Mouse (Mus musculus): ENCODE measurements around the gene Tmem229b. TPM values are rescaled to one million over a fixed set of nuclear protein-coding genes. Genes with fewer than 3 reads are reported as not detected.
"Not testable (repeated sequence)": the region's sequence is repeated elsewhere in the genome, so short reads cannot be mapped to it uniquely, and the experiment has no call there.

The Tmem229b gene
- total RNA-seq, 2 experiments from 2014 or later = 3.4 to 6.7 TPM

GRCm38 (mm10) chr12:78956405-78956804 lies 51.0 kb downstream of the Tmem229b start:
- DNase-seq = no peak
- intact Hi-C loops (cut with DNase I) = no loop called here

DNA sequence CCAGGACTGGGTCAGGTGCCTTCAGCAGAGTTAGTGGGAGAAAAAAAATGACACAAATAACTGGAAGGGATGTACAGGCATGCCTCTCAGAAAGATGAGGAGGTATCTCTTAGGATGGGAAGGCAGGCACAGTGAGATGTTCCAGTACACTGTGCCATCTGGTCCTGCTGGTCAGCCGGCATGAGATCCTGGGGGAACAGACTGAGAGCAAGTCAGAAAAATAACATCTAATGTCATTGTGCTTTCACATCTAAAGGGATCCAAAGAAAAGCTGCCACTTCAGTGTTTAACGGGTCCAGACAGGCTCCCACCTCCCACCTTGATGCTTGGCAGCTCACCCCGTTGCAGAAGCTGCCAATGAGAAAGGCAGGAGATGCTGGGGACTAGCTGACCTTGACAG lies 54.9 kb downstream of the Tmem229b start:
- intact Hi-C loops (cut with DNase I) = no loop called here
- DNase-seq = no peak

DNA sequence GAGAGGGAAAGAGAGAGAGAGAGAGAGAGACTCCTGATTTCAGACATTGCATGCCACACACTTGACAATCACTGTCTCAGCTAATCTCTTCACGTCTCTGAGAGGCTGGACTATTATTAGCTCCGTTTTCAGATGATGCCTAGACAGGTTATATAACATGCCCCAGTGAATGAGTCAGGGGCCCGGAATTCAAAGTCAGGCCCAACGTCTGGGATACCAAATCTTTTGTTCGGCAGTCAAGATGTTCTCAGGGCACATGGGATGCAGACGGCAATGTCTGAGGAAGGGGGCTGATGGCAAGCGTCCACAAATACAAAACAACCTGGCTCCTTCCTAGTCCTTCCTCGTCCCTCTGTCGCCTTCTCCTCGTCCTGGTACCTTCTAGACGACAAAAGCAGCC lies 55.4 kb downstream of the Tmem229b start:
- intact Hi-C loops (cut with DNase I) = no loop called here
- peak in 1 of 2 experiments; percentile 16 for DNase-seq

- intact Hi-C loops (cut with DNase I) = no loop called here
- DNase-seq = no peak
These were observed 59.8 kb downstream of the Tmem229b start for GRCm38 (mm10) chr12:78947661-78948060.

GRCm38 (mm10) chr12:78947161-78947560 lies 60.3 kb downstream of the Tmem229b start:
- no peak for DNase-seq
- intact Hi-C loops (cut with DNase I) = no loop called here

DNA sequence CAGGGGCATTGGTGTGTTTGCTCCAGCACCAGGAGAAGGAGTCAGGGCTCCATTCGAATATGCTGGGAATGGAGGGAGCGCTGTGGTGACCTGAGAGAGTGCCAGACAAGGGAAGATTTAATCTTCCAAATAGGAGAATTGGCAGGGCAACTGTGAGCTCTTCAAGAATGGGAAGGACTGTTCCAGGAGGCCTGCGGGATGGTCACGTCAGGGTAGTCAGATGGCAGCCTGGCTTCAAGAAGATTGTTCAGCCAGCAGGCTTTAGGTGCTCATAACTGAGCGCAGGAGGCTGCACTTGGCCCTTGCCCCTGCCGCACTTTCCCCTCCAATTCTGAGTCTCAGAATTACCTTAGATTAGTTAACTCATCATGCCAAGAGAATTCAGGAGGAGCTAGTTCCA lies 64.5 kb downstream of the Tmem229b start:
- no peak for DNase-seq
- intact Hi-C loops (cut with DNase I) = no loop called here

GRCm38 (mm10) chr12:78940081-78940480 lies 67.3 kb downstream of the Tmem229b start:
- intact Hi-C loops (cut with DNase I) = no loop called here
- no peak for DNase-seq

- DNase-seq = no peak
- intact Hi-C loops (cut with DNase I) = no loop called here
These were observed 67.9 kb downstream of the Tmem229b start for GRCm38 (mm10) chr12:78939393-78940037.

- DNase-seq = no peak
- intact Hi-C loops (cut with DNase I) = no loop called here
These were observed 70.9 kb downstream of the Tmem229b start for GRCm38 (mm10) chr12:78936494-78936893.

DNA sequence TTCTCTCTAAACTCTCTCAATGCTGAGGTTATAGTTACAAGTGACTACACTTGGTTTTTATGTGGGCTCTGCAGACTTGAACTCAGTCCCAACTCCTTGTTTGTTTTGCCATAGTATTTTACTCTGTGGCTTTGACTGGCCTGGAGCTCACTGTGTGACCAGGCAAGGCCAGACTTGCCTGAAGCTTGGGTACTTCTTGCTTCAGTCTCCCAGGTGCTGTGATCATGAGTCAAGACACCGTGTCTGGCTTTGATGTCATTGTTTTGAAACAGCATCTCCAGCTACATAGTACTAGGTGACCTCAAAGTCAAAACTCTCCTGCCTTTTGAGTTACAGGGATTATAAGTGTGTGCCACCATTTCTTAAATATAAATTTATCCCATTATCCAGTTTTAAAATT lies 77.5 kb downstream of the Tmem229b start:
- DNase-seq = no peak
- intact Hi-C loops (cut with DNase I) = no loop called here

GRCm38 (mm10) chr12:78927287-78927686 lies 80.1 kb downstream of the Tmem229b start:
- intact Hi-C loops (cut with DNase I) = no loop called here
- no peak for DNase-seq

DNA sequence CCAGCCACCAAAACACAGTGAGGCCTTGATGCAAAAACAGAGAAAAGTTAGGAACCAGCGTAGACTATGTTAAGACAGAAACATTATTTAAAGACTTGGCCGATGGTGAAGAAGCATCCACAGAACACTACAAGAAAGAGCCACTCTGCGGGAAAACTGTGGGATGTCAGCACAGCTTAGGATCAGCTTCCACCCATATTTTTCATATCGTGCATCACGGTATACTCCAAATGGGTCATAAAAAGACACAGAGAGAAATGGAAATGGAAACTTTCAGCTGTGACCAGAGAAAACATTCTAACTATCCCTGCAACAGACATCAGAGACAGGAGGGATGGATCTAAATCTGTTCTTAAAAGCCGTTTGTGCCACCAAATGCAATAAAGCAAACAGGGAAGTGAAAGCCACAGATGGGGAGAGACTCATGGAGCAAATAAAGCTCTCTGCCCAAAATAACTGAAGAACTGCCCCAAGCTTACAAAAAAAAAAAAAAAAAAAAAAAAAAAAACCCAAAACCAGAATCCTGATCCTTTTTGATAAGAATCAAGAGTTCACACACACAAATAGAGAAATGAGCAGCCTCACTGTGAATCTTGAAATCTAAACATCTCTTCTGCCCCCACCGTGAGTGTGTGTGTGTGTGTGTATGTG lies 83.8 kb downstream of the Tmem229b start:
- intact Hi-C loops (cut with DNase I) = no loop called here
- no peak for DNase-seq

DNA sequence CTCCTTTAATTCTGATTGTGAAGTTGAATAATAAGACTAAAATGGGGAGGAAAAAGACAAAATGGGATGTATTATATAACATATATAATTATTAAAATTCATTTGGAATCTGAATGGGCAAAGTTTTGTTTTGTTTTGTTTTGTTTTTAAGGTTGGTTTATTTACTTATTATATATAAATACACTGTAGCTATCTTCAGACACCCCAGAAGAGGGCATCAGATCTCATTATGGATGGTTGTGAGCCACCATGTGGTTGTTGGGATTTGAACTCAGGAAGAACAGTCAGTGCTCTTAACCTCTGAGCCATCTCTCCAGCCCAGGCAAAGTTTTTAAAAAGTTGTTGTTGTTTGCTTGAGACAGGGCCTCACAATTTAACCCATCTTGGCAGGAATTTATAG lies 84.5 kb downstream of the Tmem229b start:
- DNase-seq; intact Hi-C loops (cut with DNase I): not testable (repeated sequence)

DNA sequence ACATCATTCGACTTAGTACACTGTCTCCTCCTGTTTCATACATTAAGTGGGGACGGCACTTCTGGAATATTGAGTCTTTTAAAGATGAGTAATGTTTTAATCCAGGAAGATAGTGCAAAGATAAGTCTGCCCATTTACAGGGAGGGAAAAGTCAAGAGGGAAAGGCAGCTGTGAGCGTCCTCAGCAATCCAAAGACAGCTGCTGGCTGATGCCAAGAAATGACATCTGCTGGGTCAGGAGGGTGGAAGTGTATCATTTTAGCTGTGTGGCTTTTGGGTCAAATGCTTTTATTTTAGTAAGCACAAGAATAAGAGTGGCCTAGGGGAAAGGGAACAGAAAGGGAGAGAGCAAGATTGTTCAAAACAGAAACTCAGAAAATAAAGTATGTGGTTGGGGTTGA lies 85.4 kb downstream of the Tmem229b start:
- intact Hi-C loops (cut with DNase I) = no loop called here

DNA sequence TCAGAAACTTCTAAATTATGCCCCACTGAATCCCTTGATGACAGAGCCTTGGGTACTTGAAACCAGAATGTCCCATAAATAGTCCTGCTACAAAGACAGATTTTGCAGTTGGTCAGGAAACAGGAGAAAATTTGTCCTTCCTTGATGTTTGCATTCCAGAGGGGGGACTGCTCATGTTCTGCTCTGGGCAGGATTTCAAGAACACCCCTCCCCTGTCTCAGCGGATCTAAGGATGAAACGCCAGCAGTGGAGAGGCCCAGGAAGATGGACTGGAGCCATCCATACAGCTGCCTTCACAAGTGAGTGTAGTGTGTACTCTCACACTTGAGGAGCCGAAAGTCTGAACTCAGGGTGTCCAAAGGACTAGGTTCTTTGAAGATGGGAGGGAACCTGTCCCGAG lies 86.0 kb downstream of the Tmem229b start:
- DNase-seq = peak in 1 of 2 experiments; percentile 19
- intact Hi-C loops (cut with DNase I) = no loop called here

More for the DNA sequence above, 85.4 kb downstream of the Tmem229b start:
- no peak for DNase-seq

DNA sequence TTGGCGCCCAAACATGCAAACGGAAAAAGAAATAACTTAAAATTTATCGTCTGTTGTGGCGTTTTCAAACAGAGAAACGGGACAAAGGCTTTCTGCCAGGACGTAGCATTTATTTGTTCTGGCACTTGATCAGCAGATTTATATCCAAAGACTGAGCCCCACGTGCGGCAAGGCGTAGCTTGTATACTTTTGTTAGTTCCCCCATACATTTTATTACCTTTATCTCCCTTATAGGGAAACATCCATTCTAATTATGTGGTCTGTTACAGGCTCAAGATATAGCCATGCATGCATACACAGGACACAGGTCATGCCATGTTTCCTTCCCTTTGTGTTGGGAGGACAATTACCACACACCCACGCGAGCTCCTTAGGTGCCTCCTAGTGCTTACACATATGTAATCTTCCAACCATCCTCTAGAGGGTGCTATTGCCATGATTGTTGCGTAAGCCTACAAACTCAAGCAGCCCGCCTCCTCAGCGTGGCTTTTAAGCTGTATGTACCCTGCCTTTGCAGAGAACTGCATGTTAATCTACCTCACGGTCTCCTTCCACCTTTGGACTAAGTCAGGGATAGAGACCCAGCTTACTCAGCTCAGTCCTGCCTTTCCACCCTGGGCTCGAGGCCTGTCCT lies 88.2 kb downstream of the Tmem229b start:
- peak; percentile 75 to 82 for DNase-seq
- intact Hi-C loops (cut with DNase I) = loop anchor here (1.0 to 2.0 kb wide), 2 partner anchors 88 to 173 kb away; partner anchors contain the start of gene Tmem229b

DNA sequence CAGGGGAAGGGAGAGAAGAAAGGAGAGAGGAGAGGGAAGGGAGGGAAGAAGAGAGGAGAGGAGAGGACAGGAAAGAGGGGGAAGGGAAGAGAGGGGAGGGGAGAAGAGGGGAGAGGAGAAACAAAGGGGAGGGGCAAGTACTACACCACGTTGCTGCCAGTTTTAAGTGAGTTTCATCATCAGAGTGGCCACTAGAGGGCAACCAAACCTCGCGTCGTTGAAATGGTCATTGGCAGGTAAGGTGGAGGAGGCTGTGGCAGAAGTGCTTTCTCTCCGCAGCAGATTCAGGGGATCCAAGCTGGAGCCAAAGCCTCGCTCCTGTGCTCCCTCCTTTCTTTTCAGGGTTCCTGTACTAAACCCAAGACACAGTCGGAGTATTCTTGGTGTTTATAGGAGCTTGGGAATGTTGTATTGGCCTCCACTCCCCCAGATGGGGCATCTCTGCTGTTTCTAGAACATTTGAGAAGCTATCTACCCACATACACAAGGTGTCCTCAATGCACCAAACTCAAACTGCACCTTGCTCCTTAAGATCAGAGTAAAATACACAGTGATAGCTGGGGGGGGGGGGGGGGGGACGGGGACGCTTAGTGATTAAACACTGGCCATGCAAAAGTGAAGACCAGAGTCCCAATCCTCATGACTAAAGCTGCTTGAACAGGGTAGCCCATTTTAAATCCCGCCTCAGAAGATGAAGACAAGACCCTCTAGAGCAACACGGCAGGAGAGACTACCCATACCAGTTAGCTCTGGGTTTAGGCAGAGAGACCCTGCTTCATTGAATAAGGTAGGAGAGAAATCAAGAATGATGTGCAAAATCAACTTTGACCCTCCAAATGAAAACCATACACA lies 89.0 kb downstream of the Tmem229b start:
- DNase-seq = peak; percentile 87 to 88
- intact Hi-C loops (cut with DNase I) = loop anchor here (1.0 to 2.0 kb wide), 3 partner anchors 88 to 179 kb away; partner anchors contain the start of gene Tmem229b

GRCm38 (mm10) chr12:78916278-78916677 lies 91.1 kb downstream of the Tmem229b start:
- no peak for DNase-seq
- intact Hi-C loops (cut with DNase I) = no loop called here

GRCm38 (mm10) chr12:78915561-78915960 lies 91.9 kb downstream of the Tmem229b start:
- intact Hi-C loops (cut with DNase I) = no loop called here
- DNase-seq = no peak

DNA sequence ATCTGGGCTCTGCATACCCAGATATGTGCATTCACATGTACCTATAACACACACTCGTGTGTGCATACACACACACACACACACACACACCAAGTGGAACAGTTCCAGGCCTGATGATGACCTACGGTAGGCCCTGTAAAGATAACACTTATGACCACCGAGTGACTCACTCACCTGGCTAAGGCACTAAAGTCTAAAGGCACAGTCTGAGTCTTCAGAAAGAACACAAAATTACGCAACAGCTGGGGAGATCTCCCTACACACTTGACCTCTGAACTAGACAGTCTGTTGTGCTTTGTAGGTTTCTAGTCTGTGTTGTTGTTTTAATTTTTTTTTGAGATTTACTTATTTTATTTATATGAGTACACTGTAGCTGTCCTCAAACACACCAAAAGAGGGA lies 93.0 kb downstream of the Tmem229b start:
- no peak for DNase-seq
- intact Hi-C loops (cut with DNase I) = no loop called here
